Mouse (Mus musculus): ENCODE results near the gene Samm50. TPM values are rescaled to one million over a fixed set of nuclear protein-coding genes. Genes with fewer than 3 reads are reported as not detected.

The Samm50 gene
- polyA plus RNA-seq, 1 experiment: 2.2 TPM

GRCm38 (mm10) chr15:84258602-84259355, 66.7 kb downstream of the Samm50 start:
- no peaks in the 10 kb centered on the region for H3K27me3 ChIP-seq (ENCODE audit: control insufficient read depth)
- no peaks in the 10 kb centered on the region for H3K9me3 ChIP-seq (ENCODE audit: control insufficient read depth, low read length)
- peaks cover 14% of the 10 kb centered on the region for H3K36me3 ChIP-seq (ENCODE audit: control insufficient read depth)
- H3K4me1 ChIP-seq (ENCODE audit: control insufficient read depth): peaks cover 54% of the 10 kb centered on the region
- no peak overlapping the region for H3K4me3 ChIP-seq (replicated peaks)
- TF ChIP-seq TAL1 (IDR thresholded peaks at IDR 0.05; ENCODE audit: low read length) (no peak), GATA1 (IDR thresholded peaks at IDR 0.05; ENCODE audit: low read length) (no peak)

- TF ChIP-seq GATA1 (IDR thresholded peaks at IDR 0.05; ENCODE audit: low read length) (no peak), TAL1 (IDR thresholded peaks at IDR 0.05; ENCODE audit: low read length) (no peak)
- Histone ChIP-seq H3K27me3 (ENCODE audit: control insufficient read depth) (no peaks in the 10 kb centered on the region), H3K4me1 (ENCODE audit: control insufficient read depth) (peaks cover 49% of the 10 kb centered on the region), H3K9me3 (ENCODE audit: control insufficient read depth, low read length) (no peaks in the 10 kb centered on the region), H3K36me3 (ENCODE audit: control insufficient read depth) (peaks cover 22% of the 10 kb centered on the region), H3K4me3 (replicated peaks) (no peak overlapping the region)
Measured at GRCm38 (mm10) chr15:84260123-84260822, 68.2 kb downstream of the Samm50 start.

DNA sequence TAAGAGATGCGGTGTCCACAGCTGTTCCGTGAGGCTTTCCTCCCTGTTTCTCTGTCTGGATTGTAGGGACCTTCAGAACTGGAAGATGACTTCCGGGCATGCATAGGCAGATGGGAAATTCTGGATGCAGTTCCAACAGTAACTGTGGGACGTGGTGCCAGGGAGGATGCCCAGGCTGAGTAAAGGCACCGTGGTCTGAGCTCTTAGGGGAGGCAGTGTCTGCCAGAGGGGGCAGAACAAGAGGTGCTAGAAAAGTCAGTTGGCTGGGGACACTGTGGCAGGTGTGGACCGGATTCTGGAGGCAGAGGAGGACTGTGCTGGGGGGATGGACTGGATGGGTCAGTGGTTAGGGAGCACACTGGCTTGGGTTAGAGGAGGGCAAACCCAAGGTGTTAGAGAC, 70.6 kb downstream of the Samm50 start:
- no peak for TF ChIP-seq TAL1 (IDR thresholded peaks at IDR 0.05; ENCODE audit: low read length)
- no peak for TF ChIP-seq GATA1 (IDR thresholded peaks at IDR 0.05; ENCODE audit: low read length)
- peaks cover 28% of the 10 kb centered on the region for H3K36me3 ChIP-seq (ENCODE audit: control insufficient read depth)
- no peaks in the 10 kb centered on the region for H3K9me3 ChIP-seq (ENCODE audit: control insufficient read depth, low read length)
- H3K4me1 ChIP-seq (ENCODE audit: control insufficient read depth): peaks cover 27% of the 10 kb centered on the region
- no peak overlapping the region for H3K4me3 ChIP-seq (replicated peaks)
- H3K27me3 ChIP-seq (ENCODE audit: control insufficient read depth): no peaks in the 10 kb centered on the region

- Histone ChIP-seq H3K36me3 (ENCODE audit: control insufficient read depth) (peaks cover 28% of the 10 kb centered on the region), H3K4me3 (replicated peaks) (no peak overlapping the region), H3K27me3 (ENCODE audit: control insufficient read depth) (no peaks in the 10 kb centered on the region), H3K4me1 (ENCODE audit: control insufficient read depth) (peaks cover 19% of the 10 kb centered on the region), H3K9me3 (ENCODE audit: control insufficient read depth, low read length) (no peaks in the 10 kb centered on the region)
- TF ChIP-seq TAL1 (IDR thresholded peaks at IDR 0.05; ENCODE audit: low read length) (no peak), GATA1 (IDR thresholded peaks at IDR 0.05; ENCODE audit: low read length) (no peak)
Measured at GRCm38 (mm10) chr15:84263573-84263972, 71.5 kb downstream of the Samm50 start.

- Histone ChIP-seq H3K27me3 (ENCODE audit: control insufficient read depth) (no peaks in the 10 kb centered on the region), H3K4me1 (ENCODE audit: control insufficient read depth) (peaks cover 4% of the 10 kb centered on the region), H3K4me3 (replicated peaks) (no peak overlapping the region), H3K9me3 (ENCODE audit: control insufficient read depth, low read length) (no peaks in the 10 kb centered on the region), H3K36me3 (ENCODE audit: control insufficient read depth) (peaks cover 28% of the 10 kb centered on the region)
- no peak for TF ChIP-seq TAL1 (IDR thresholded peaks at IDR 0.05; ENCODE audit: low read length)
- no peak for TF ChIP-seq GATA1 (IDR thresholded peaks at IDR 0.05; ENCODE audit: low read length)
Measured at GRCm38 (mm10) chr15:84265141-84265540, 73.1 kb downstream of the Samm50 start.

DNA sequence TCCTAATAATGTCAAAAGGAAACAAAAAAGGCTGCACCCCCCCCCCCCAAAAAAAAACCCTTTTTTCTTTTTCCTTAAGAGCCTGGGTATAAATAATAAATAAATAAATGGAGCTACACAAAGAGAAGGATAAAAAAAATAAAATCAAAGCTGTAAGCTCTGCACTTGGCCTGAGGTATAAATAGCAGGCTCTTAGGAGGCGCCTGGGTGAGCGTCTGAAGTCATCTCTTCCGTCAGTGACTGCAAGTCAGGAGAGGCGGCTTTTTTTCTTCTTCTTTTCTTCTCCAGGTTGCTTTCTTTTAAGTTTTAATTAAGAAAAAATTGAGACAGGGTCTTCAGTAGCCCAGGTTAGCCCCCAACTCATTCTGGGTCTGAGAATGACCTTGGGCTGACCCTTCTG, 74.2 kb downstream of the Samm50 start:
- Histone ChIP-seq H3K4me3 (replicated peaks) (no peak overlapping the region), H3K36me3 (ENCODE audit: control insufficient read depth) (peaks cover 27% of the 10 kb centered on the region), H3K27me3 (ENCODE audit: control insufficient read depth) (no peaks in the 10 kb centered on the region), H3K9me3 (ENCODE audit: control insufficient read depth, low read length) (no peaks in the 10 kb centered on the region), H3K4me1 (ENCODE audit: control insufficient read depth) (peaks cover 4% of the 10 kb centered on the region; the same call in 1 of the 2 replicates)
- no peak for TF ChIP-seq TAL1 (IDR thresholded peaks at IDR 0.05; ENCODE audit: low read length)
- TF ChIP-seq GATA1 (IDR thresholded peaks at IDR 0.05; ENCODE audit: low read length): no peak

Other genes starting within 250 kb of the Samm50 start
- not detected in 2 replicates for gene Efcab6, start 126.9 kb upstream of the Samm50 start, polyA plus RNA-seq (2012)
- not detected in 2 replicates for gene Sult4a1, start 86.5 kb upstream of the Samm50 start, polyA plus RNA-seq (2012)
- gene Pnpla5, start 69.1 kb upstream of the Samm50 start, polyA plus RNA-seq (2012): not detected in 2 replicates
- not detected in 2 replicates for gene Pnpla3, start 24.4 kb upstream of the Samm50 start, polyA plus RNA-seq (2012)
- gene Parvb, start 39.8 kb downstream of the Samm50 start, polyA plus RNA-seq (2012): 6.3 and 6.8 TPM in 2 replicates
- gene Parvg, start 131.8 kb downstream of the Samm50 start, polyA plus RNA-seq (2012): 0.26 and 0.42 TPM in 2 replicates

Data from erythroblast, embryonic 14.5 days (primary cell).